Mouse (Mus musculus) spleen, adult 2 months (tissue): ENCODE data around the gene Cactin.

Experiments used
- CTCF ChIP-seq: fragments of 200-500 bp; IDR thresholded peaks from 2 replicates; pipeline ENCODE4 v1.5.1; 2011; ENCODE audit warnings: mild to moderate bottlenecking, inconsistent platforms; ENCODE audit not compliant: insufficient read depth, insufficient read length, insufficient replicate concordance; ENCODE audit errors: extremely low read depth
- POLR2A ChIP-seq: fragments of 200-500 bp; IDR thresholded peaks from 2 replicates; pipeline ENCODE4 v1.6.1; 2011; ENCODE audit warnings: low read depth, low read length, inconsistent platforms

DNA sequence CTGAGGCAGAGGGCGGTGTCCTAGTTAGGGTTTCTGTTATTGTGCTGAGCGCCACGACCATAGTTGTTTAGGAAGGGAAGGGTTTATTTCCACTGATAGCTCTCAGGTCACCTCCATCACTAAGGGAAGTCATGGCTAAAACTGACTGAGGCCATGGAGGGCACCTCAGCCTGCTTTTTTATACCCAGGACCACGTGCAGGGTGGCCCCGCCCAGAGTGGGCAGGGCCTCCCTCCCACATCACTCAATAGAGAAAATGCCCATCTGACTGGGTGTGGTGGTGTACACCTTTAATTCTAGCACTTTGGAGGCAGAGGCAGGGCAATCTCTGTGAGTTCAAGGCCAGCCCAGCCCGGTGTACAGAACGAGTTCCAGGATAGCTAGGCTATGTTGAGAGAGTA lies 6.7 kb upstream of the Cactin start:
- TF ChIP-seq CTCF, result no peak
- TF ChIP-seq POLR2A, result no peak
